Mouse (Mus musculus) spleen, adult 2 months (tissue): ENCODE data around the gene B4galt4. TPM values are rescaled to one million over a fixed set of nuclear protein-coding genes. Genes with fewer than 3 reads are reported as not detected.

ENCODE experiments used
- DNase-seq, 2 experiments: peaks; one replicate each; pipeline versions ENCODE4 v3.0.0 to v3.0.0-alpha.2; 2012 to 2021; ENCODE audit warnings: low spot score in 2 of 2, low read depth in 1 of 2
- H3K27ac ChIP-seq: fragments of 200-500 bp; 2 replicates; pipeline ENCODE4 v1.5.1; 2012; ENCODE audit warnings: low read length, inconsistent platforms; ENCODE audit not compliant: insufficient read depth
- H3K27me3 ChIP-seq: fragments of 200-500 bp; 2 replicates; pipeline ENCODE4 v1.6.1; 2012; ENCODE audit warnings: mild to moderate bottlenecking, moderate library complexity, low read length, inconsistent platforms; ENCODE audit not compliant: control insufficient read depth, insufficient read depth
- H3K36me3 ChIP-seq: fragments of 200-500 bp; 2 replicates; pipeline ENCODE4 v1.6.1; 2012; ENCODE audit warnings: mild to moderate bottlenecking, low read length, inconsistent platforms; ENCODE audit not compliant: control insufficient read depth, insufficient read depth
- H3K4me1 ChIP-seq: fragments of 200-500 bp; 2 replicates; pipeline ENCODE4 v1.6.1; 2011; ENCODE audit warnings: inconsistent platforms; ENCODE audit not compliant: control insufficient read depth, insufficient read depth, insufficient read length
- H3K4me3 ChIP-seq: fragments of 200-500 bp; 2 replicates; pipeline ENCODE4 v1.5.1; 2011; ENCODE audit warnings: mild to moderate bottlenecking, inconsistent platforms; ENCODE audit not compliant: insufficient read depth, insufficient read length; ENCODE audit errors: extremely low read depth
- CTCF ChIP-seq: fragments of 200-500 bp; IDR thresholded peaks from 2 replicates; pipeline ENCODE4 v1.5.1; 2011; ENCODE audit warnings: mild to moderate bottlenecking, inconsistent platforms; ENCODE audit not compliant: insufficient read depth, insufficient read length, insufficient replicate concordance; ENCODE audit errors: extremely low read depth
- POLR2A ChIP-seq: fragments of 200-500 bp; IDR thresholded peaks from 2 replicates; pipeline ENCODE4 v1.6.1; 2011; ENCODE audit warnings: low read depth, low read length, inconsistent platforms
- WGBS: fragments of 180-500 bp; shearing (Covaris S2); methylation state at CpG from one replicate; pipeline ENCODE4 v1.1.7; 2018; 5-methylcytosine and 5-hydroxymethylcytosine counted together
- polyA plus RNA-seq: library from polyadenylated mRNA; depleted of rRNA; stranded (reverse); fragments of >200 nt; gene quantifications from 2 replicates; pipeline ENCODE4 v1.2.3, GENCODE M21; 2012

B4galt4 gene
- polyA plus RNA-seq, 1 experiment: 2.3 TPM

DNA sequence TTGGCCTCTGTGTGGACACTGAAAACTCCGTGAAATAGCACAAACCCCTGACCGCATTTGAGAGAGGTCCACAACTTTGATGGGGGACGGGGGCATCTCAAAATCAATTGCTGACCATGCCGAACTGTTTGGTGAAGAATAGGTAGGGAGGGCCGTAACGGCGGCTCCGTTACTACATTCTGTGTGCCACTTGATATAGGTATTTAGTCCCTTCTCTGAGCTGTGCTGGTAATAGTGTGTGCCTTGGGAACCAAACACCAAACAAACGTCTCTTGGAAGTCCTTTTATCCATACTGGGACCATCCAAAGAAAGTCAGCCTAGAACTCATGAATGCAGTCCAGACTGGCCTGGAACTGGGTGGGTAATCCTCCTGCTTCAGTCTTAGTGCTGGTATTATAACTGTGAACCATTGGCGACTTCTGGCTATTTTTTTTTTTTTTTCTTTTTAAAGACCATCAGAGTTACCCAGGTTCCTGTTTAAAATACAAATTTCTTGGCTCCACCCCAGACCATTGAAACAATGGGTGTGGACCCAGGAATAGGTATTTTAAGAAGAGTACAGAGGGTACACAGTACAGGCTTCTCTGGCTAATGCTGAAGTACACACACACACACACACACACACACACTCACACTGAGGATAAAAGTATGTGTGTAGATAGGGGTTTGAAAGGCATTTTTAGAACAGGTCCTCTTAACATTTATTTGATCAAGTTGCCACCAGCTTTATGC is 2.0 kb downstream of the B4galt4 start:
- H3K4me1 ChIP-seq: peaks cover 3% of the 10 kb centered on the region; the same call in 1 of the 2 replicates
- 92% methylated on average over 10 of the region's 10 CpGs for WGBS
- TF ChIP-seq CTCF (no peak), POLR2A (no peak)
- no peak overlapping the region for H3K4me3 ChIP-seq
- H3K27ac ChIP-seq: no peak overlapping the region
- no peaks in the 10 kb centered on the region for H3K36me3 ChIP-seq
- no peaks in the 10 kb centered on the region for H3K27me3 ChIP-seq
- no peak for DNase-seq

DNA sequence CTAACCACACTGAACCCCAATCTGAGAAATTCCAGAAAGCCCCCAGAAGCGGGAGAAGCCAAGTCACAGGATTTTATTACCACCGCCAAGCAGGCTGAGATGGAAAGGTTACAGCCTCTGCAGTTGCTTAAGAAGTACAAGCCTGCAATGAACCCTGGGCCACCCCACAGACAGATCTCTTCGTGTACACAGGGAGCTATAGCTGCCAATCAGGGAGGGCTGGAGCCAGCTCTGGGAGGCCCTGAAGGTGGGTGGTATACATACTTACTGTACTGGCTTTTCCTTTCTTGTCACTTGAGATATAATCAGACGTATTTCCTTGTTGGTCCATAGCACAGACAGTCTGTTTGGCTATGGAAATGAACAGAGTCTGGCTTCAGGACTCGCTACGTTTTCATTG is 8.7 kb downstream of the B4galt4 start:
- Histone ChIP-seq H3K4me1 (no peaks in the 10 kb centered on the region), H3K4me3 (no peak overlapping the region), H3K36me3 (no peaks in the 10 kb centered on the region), H3K27ac (no peak overlapping the region), H3K27me3 (no peaks in the 10 kb centered on the region)
- WGBS: 86% methylated on average over 6 of the region's 6 CpGs
- TF ChIP-seq CTCF (no peak), POLR2A (no peak)
- DNase-seq: no peak

DNA sequence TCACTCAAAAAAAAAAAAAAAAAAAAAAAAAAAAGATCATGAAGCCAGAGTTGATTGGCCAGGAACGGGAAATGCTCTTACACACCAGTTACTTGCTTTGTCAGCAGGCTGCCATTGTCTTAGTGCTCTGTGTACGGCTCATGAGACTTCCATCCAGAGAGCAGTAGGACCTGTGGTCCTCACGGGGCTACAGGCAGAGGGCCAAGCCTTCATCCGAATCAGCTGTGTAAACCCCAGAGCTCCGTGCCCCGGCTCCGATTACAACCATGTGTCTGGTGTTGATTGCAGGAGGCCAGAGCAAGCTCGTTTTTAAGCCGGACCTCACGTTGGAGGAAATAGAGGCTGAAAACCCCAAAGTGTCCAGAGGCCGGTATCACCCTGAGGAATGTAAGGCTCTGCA is 11.6 kb downstream of the B4galt4 start:
- no peak for DNase-seq
- Histone ChIP-seq H3K36me3 (no peaks in the 10 kb centered on the region), H3K4me3 (peak overlapping the region; percentile 5; the same call in 1 of the 2 replicates), H3K27ac (no peak overlapping the region), H3K27me3 (no peaks in the 10 kb centered on the region), H3K4me1 (no peaks in the 10 kb centered on the region)
- TF ChIP-seq CTCF (no peak), POLR2A (no peak)
- 83% methylated on average over 11 of the region's 11 CpGs for WGBS

- Histone ChIP-seq H3K27ac (no peak overlapping the region), H3K36me3 (no peaks in the 10 kb centered on the region), H3K4me1 (no peaks in the 10 kb centered on the region), H3K4me3 (no peak overlapping the region), H3K27me3 (no peaks in the 10 kb centered on the region)
- no peak for DNase-seq
- TF ChIP-seq POLR2A: no peak
- no peak for TF ChIP-seq CTCF
- WGBS: 20% methylated on average over 7 of the region's 7 CpGs
These were observed 13.6 kb downstream of the B4galt4 start for GRCm38 (mm10) chr16:38755452-38756176.

DNA sequence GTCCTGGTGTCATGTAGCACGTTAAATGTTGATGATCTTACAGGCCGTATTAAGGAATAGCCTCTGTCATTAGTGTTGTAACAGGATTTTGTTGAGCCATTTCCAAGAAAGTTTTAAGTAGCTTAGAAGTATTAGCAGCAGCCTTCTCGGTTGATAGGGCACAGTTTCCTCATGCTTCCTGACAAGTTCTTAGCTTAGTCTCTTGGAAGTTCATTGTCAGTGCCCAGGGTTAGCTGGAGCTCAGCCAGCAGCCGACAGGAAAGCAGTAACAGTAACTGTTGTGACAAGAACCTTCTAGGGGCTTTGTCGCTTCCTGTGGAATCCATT is 14.1 kb downstream of the B4galt4 start:
- peaks cover 4% of the 10 kb centered on the region; the same call in 1 of the 2 replicates for H3K4me1 ChIP-seq
- TF ChIP-seq CTCF (no peak), POLR2A (no peak)
- no peaks in the 10 kb centered on the region for H3K27me3 ChIP-seq
- H3K36me3 ChIP-seq: no peaks in the 10 kb centered on the region
- no peak overlapping the region for H3K4me3 ChIP-seq
- H3K27ac ChIP-seq: no peak overlapping the region
- WGBS: 28% methylated on average over 5 of the region's 5 CpGs
- no peak for DNase-seq

DNA sequence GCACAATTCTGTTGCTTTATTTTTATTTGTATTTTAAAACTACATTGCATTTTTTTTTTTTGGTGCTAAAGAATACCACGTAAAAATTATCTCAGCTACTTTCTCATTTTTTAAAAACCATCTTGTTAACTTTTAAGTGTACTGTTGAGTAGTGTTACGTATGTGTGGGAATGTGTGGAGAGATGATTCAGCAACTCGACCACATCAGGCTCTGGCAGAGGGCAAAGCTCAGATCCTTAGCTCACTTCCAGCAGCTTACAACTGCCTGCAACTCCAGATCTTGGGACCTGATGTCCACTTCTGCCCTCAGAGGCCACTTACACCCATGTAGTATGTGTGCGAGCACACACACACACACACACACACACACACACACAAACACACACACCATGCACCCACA is 14.5 kb downstream of the B4galt4 start:
- TF ChIP-seq POLR2A: no peak
- TF ChIP-seq CTCF: no peak
- Histone ChIP-seq H3K4me1 (peaks cover 6% of the 10 kb centered on the region; the same call in 1 of the 2 replicates), H3K4me3 (no peak overlapping the region), H3K27ac (no peak overlapping the region), H3K27me3 (no peaks in the 10 kb centered on the region), H3K36me3 (no peaks in the 10 kb centered on the region)
- no peak for DNase-seq
- 58% methylated on average over 4 of the region's 4 CpGs for WGBS

- no peak for DNase-seq
- Histone ChIP-seq H3K27ac (no peak overlapping the region), H3K4me3 (no peak overlapping the region), H3K27me3 (no peaks in the 10 kb centered on the region), H3K4me1 (peaks cover 6% of the 10 kb centered on the region; the same call in 1 of the 2 replicates), H3K36me3 (no peaks in the 10 kb centered on the region)
- 95% methylated on average over 19 of the region's 19 CpGs for WGBS
- TF ChIP-seq POLR2A: no peak
- no peak for TF ChIP-seq CTCF
These were observed 15.6 kb downstream of the B4galt4 start for GRCm38 (mm10) chr16:38757626-38758025.
